Mouse (Mus musculus) heart, embryonic 16.5 days (tissue): ENCODE results near the gene Pomt1. TPM values are rescaled to one million over a fixed set of nuclear protein-coding genes. Genes with fewer than 3 reads are reported as not detected.
A peak's percentile ranks its signal among the peaks of the same experiment; 100 is the strongest.

Experiments used
- ATAC-seq: fragments of 200-750 bp; cut with Nextera tagmentation; replicated peaks from 2 replicates; pipeline ENCODE4 v1.8.0; 2017; ENCODE audit warnings: moderate number of reproducible peaks; ENCODE audit not compliant: insufficient read depth, low FRiP score; ENCODE audit errors: extremely low read depth
- H3K27ac ChIP-seq: fragments of 300-500 bp; sonication (generic); 2 replicates; pipeline ENCODE4 v1.5.1; 2014; ENCODE audit warnings: mild to moderate bottlenecking, low read length, control low read depth, moderate library complexity
- H3K27me3 ChIP-seq: fragments of 300-500 bp; sonication (generic); 2 replicates; pipeline ENCODE4 v1.6.1; 2014; ENCODE audit warnings: low read length, mixed read lengths; ENCODE audit not compliant: control insufficient read depth, insufficient read depth
- H3K36me3 ChIP-seq: fragments of 300-500 bp; sonication (generic); 2 replicates; pipeline ENCODE4 v1.6.1; 2014; ENCODE audit not compliant: control insufficient read depth, insufficient read depth
- H3K4me1 ChIP-seq: fragments of 300-500 bp; sonication (generic); 2 replicates; pipeline ENCODE4 v1.6.1; 2014; ENCODE audit warnings: low read length, mixed read lengths; ENCODE audit not compliant: control insufficient read depth, insufficient read depth
- H3K4me2 ChIP-seq: fragments of 300-500 bp; sonication (generic); 2 replicates; pipeline ENCODE4 v1.6.1; 2014; ENCODE audit warnings: low read depth, mild to moderate bottlenecking, control low read depth, low read length
- H3K4me3 ChIP-seq: fragments of 300-500 bp; sonication (generic); 2 replicates; pipeline ENCODE4 v1.5.1; 2014; ENCODE audit warnings: mild to moderate bottlenecking, control low read depth, low read length
- H3K9ac ChIP-seq: fragments of 300-500 bp; sonication (generic); 2 replicates; pipeline ENCODE4 v1.6.1; 2014; ENCODE audit warnings: low read length, control low read depth
- H3K9me3 ChIP-seq: fragments of 300-500 bp; sonication (generic); replicated peaks from 2 replicates; pipeline ENCODE4 v1.6.1; 2016; ENCODE audit warnings: low read length; ENCODE audit not compliant: control insufficient read depth
- WGBS: fragments of 180-500 bp; shearing (Covaris S2); extraction: QIAGEN DNeasy Blood & Tissue Kit; methylation state at CpG from one replicate; pipeline ENCODE4 v1.1.7; 2014; 5-methylcytosine and 5-hydroxymethylcytosine counted together
- polyA plus RNA-seq: library from polyadenylated mRNA; unstranded; fragments of >200 nt; fragmentation: Nextera tagmentation; extraction: Ambion mirVana; gene quantifications from 2 replicates; pipeline ENCODE4 v1.2.1, GENCODE M21; 2015

The Pomt1 gene
- polyA plus RNA-seq, 1 experiment from 2014 or later = 20.5 TPM

DNA sequence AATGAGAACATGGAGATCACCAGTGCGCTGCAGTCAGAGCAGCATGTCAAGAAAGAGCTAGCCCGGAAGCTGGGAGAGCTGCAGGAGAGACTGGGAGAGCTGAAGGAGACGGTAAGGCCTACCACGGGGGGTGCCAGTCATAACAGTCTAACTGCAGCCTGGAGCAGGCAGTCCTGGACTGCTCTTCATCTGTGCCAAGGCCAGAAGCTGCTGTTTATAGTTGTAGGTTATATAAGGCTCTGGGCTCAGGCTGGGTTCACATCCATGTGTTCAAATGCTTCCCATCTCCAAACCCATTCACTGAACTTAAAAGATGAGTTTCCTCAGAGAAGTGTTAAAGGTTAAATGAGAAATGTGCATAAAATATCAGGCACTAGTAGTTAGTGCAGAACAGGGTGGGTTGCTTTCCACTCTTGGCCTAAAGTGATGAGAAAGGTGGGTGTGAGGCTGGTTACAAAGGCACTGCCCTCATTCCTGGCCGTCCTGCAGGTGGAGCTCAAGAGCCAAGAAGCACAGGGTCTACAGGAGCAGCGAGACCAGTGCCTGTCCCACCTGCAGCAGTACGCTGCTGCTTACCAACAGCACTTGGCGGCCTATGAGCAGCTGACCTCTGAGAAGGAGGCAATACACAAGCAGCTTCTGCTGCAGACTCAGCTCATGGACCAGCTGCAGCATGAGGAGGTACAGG is 67.9 kb downstream of the Pomt1 start:
- Histone ChIP-seq H3K4me2 (no peak overlapping the region), H3K27ac (no peak overlapping the region), H3K4me3 (no peak overlapping the region), H3K9me3 (no peaks in the 10 kb centered on the region), H3K4me1 (no peaks in the 10 kb centered on the region), H3K27me3 (no peaks in the 10 kb centered on the region), H3K36me3 (peaks cover 57% of the 10 kb centered on the region), H3K9ac (no peak overlapping the region)
- WGBS = 60% methylated on average over 8 of the region's 8 CpGs
- peak; percentile 28; the same call in 1 of the 2 replicates for ATAC-seq

Other genes starting within 250 kb of the Pomt1 start
- gene Fam78a, start 151.7 kb upstream of the Pomt1 start, polyA plus RNA-seq = 27.6 and 30.1 TPM in 2 replicates
- gene Plpp7, start 141.1 kb upstream of the Pomt1 start, polyA plus RNA-seq = 19.7 and 21.4 TPM in 2 replicates
- 19.3 and 30.1 TPM in 2 replicates for gene Prrc2b, start 85.5 kb upstream of the Pomt1 start, polyA plus RNA-seq
- 45.7 TPM in 2 replicates for gene Uck1, start 23.6 kb downstream of the Pomt1 start, polyA plus RNA-seq
- gene Golga2, start 50.8 kb downstream of the Pomt1 start, polyA plus RNA-seq = 27.4 and 28.1 TPM in 2 replicates
- 305 and 327 TPM in 2 replicates for gene Swi5, start 51.5 kb downstream of the Pomt1 start, polyA plus RNA-seq
- 36.7 and 38.4 TPM in 2 replicates for gene Ciz1, start 115.7 kb downstream of the Pomt1 start, polyA plus RNA-seq
- 2.4 and 2.7 TPM in 2 replicates for gene Dnm1, start 116.7 kb downstream of the Pomt1 start, polyA plus RNA-seq
- 46.3 and 46.5 TPM in 2 replicates for gene 1110008P14Rik, start 145.3 kb downstream of the Pomt1 start, polyA plus RNA-seq
- 1.9 and 2.5 TPM in 2 replicates for gene Lcn2, start 151.7 kb downstream of the Pomt1 start, polyA plus RNA-seq
- 44.2 and 50.7 TPM in 2 replicates for gene Ptges2, start 159.3 kb downstream of the Pomt1 start, polyA plus RNA-seq
- gene Naif1, start 213.9 kb downstream of the Pomt1 start, polyA plus RNA-seq = 5.1 and 5.6 TPM in 2 replicates
- gene Slc25a25, start 214.9 kb downstream of the Pomt1 start, polyA plus RNA-seq = 12.2 and 12.8 TPM in 2 replicates